Mouse (Mus musculus): Measurements from ENCODE around the gene Jmjd7. TPM values are rescaled to one million over a fixed set of nuclear protein-coding genes. Genes with fewer than 3 reads are reported as not detected.

The Jmjd7 gene
- polyA plus RNA-seq, 1 experiment from 2014 or later, result 22.9 TPM

DNA sequence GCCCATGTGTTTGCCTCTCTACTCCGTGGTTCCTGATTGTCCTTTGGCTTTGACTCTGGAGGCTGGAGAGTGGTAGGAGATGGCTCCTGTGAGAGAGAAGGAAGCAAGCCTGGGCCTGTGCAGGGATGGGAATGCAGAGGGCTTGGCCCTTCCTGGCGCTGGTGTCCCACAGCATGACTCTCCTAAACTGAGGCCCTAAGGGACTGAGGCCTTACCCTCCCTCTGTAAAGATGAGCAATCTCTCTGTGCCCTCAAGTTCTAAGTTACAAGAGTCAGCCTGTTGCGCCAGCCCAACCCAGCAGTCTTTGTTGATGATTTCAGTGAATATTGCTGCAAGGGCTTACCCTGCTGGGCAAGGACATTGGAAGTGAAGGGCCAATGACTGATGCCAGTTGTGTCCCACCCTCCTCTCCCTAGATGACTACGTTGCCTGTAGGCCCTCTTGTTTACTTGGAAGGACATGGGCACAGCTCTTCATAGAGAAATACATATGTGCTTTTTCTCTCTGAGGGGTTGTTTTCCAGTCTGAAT is 19.5 kb upstream of the Jmjd7 start:
- Histone ChIP-seq H3K9ac (ENCODE audit: low read length) (no peak overlapping the region), H3K27ac (ENCODE audit: low read length) (no peak overlapping the region), H3K4me2 (ENCODE audit: low read depth, low read length) (no peak overlapping the region), H3K4me3 (ENCODE audit: low read length) (no peak overlapping the region), H3K9me3 (ENCODE audit: control insufficient read depth, low read length) (no peaks in the 10 kb centered on the region), H3K4me1 (replicated peaks; ENCODE audit: control insufficient read depth, insufficient read depth, low read length) (no peaks in the 10 kb centered on the region), H3K27me3 (ENCODE audit: control insufficient read depth, insufficient read depth, low read depth, low read length) (no peaks in the 10 kb centered on the region), H3K36me3 (ENCODE audit: control insufficient read depth, insufficient read depth, low read length) (no peaks in the 10 kb centered on the region)
- 71% methylated on average over 4 of the region's 4 CpGs for WGBS
- no peak for ATAC-seq (ENCODE audit: low read depth)

DNA sequence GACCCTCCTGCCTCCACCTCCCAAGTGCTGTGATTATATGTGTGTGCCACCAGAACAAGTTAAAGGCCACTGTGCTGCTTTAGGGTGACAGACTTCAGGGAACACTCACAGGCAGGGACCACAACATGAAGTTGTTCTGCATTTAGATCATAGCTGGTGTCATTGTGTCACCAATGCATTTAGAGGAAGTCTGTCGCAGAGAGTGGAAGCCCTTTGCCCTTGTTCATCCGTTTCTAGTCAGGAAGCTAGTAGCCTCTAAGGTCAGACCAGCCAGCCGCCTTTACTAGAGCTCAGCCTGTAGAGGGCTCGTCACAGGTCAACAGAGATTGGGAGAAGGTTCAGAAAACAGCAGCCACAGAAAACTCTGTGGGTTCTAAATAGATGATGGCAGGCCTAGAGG is 18.6 kb upstream of the Jmjd7 start:
- no peak overlapping the region for H3K27ac ChIP-seq (ENCODE audit: low read length)
- no peaks in the 10 kb centered on the region for H3K27me3 ChIP-seq (ENCODE audit: control insufficient read depth, insufficient read depth, low read depth, low read length)
- ATAC-seq (ENCODE audit: low read depth), result no peak
- no peak overlapping the region for H3K9ac ChIP-seq (ENCODE audit: low read length)
- no peaks in the 10 kb centered on the region for H3K36me3 ChIP-seq (ENCODE audit: control insufficient read depth, insufficient read depth, low read length)
- no peaks in the 10 kb centered on the region for H3K9me3 ChIP-seq (ENCODE audit: control insufficient read depth, low read length)
- H3K4me2 ChIP-seq (ENCODE audit: low read depth, low read length), result no peak overlapping the region
- H3K4me3 ChIP-seq (ENCODE audit: low read length), result no peak overlapping the region
- 41% methylated on average over 4 of the region's 4 CpGs for WGBS
- no peaks in the 10 kb centered on the region for H3K4me1 ChIP-seq (replicated peaks; ENCODE audit: control insufficient read depth, insufficient read depth, low read length)

DNA sequence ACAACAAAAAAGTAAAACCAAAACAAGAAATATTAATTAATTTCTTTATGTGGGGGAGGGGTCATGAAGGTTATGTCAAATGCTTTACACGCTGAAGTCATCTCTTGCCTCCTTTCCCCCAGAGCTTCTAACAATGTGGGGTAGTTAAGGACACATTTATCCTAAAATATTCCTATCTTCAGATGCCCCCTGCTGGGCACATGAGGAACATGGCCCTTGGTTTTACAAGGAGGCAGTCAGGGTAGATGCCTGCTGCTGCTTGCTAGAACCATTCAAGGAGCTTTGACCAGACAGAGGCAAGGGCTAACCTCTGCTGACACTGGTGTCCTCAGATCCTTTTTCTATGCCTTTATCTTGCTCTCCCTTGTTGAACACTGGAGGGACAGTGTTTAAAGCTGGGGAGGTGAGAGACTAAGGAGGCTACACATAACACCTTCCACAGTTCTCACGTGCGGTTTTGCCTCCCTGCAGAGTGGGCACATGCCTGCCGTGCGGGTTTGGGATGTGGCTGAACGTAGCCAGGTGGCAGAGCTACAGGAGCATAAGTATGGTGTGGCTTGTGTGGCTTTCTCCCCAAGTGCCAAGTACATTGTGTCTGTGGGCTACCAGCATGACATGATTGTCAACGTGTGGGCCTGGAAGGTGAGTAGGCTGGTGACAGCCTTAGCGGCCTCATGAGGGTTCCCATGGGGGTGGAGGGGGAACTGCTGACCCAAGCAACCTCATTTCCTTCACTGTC is 15.7 kb upstream of the Jmjd7 start:
- H3K9ac ChIP-seq (ENCODE audit: low read length), result no peak overlapping the region
- H3K4me2 ChIP-seq (ENCODE audit: low read depth, low read length), result no peak overlapping the region
- no peak for ATAC-seq (ENCODE audit: low read depth)

DNA sequence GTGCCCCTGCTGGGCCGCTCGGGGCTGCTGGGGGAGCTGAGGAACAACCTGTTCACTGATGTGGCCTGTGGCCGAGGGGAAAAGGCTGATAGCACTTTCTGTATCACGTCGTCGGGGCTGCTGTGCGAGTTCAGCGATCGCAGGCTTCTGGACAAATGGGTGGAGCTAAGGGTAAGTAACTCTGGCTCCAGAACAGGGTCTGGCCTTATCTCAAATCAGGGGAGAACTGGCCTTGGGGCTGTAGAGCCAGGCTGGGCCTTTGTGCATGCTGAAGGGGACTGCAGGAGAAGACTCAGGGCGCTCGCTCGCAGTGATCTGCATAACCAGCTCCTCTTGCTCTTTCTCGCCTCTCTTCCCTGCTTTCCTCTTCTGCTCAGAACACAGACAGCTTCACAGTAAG is 14.4 kb upstream of the Jmjd7 start:
- Histone ChIP-seq H3K4me1 (replicated peaks; ENCODE audit: control insufficient read depth, insufficient read depth, low read length) (no peaks in the 10 kb centered on the region), H3K36me3 (ENCODE audit: control insufficient read depth, insufficient read depth, low read length) (peaks cover 4% of the 10 kb centered on the region; the same call in 1 of the 2 replicates), H3K27ac (ENCODE audit: low read length) (no peak overlapping the region), H3K9ac (ENCODE audit: low read length) (no peak overlapping the region), H3K9me3 (ENCODE audit: control insufficient read depth, low read length) (no peaks in the 10 kb centered on the region), H3K4me2 (ENCODE audit: low read depth, low read length) (no peak overlapping the region), H3K27me3 (ENCODE audit: control insufficient read depth, insufficient read depth, low read depth, low read length) (no peaks in the 10 kb centered on the region), H3K4me3 (ENCODE audit: low read length) (no peak overlapping the region)
- WGBS, result 78% methylated on average over 13 of the region's 13 CpGs
- ATAC-seq (ENCODE audit: low read depth), result no peak

More for the DNA sequence above, 15.7 kb upstream of the Jmjd7 start:
- no peaks in the 10 kb centered on the region for H3K27me3 ChIP-seq (ENCODE audit: control insufficient read depth, insufficient read depth, low read depth, low read length)
- H3K36me3 ChIP-seq (ENCODE audit: control insufficient read depth, insufficient read depth, low read length), result no peaks in the 10 kb centered on the region
- no peaks in the 10 kb centered on the region for H3K4me1 ChIP-seq (replicated peaks; ENCODE audit: control insufficient read depth, insufficient read depth, low read length)
- 72% methylated on average over 8 of the region's 8 CpGs for WGBS
- no peaks in the 10 kb centered on the region for H3K9me3 ChIP-seq (ENCODE audit: control insufficient read depth, low read length)
- no peak overlapping the region for H3K27ac ChIP-seq (ENCODE audit: low read length)
- H3K4me3 ChIP-seq (ENCODE audit: low read length), result no peak overlapping the region

DNA sequence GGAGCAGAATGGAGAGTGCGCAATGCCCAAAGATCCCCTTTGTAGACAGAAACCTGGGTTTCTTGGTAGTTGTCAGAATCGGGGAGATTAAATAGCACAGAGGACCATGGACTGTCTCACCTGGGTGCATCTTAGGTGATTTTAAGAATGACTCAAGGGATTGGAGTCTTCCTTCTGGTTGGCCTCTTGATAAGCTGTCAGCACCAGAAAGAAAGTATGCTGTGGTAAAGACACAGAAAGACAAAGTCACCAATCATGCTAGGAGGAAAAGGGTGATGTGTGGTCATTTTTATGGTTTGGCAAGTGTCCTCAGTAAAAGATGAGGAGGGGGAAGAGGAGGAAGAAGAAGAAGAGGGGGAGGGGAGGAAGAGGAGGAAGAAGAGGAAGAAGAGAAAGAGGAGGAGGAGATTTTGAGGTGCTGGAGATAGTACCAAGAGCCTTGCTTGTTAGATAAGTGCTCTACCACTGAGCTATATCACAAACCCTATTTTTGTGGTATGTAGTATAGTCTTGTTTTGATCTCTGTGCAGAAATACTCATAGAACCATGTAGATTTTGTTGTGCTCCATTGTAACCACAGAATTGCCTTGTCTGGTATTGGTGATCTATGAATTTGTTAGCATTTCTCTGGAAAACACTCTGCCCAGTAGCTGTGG is 13.3 kb upstream of the Jmjd7 start:
- no peak for ATAC-seq (ENCODE audit: low read depth)
- no peak overlapping the region for H3K9ac ChIP-seq (ENCODE audit: low read length)
- 93% methylated on average over 2 of the region's 2 CpGs for WGBS
- no peak overlapping the region for H3K27ac ChIP-seq (ENCODE audit: low read length)
- H3K9me3 ChIP-seq (ENCODE audit: control insufficient read depth, low read length), result no peaks in the 10 kb centered on the region
- H3K4me3 ChIP-seq (ENCODE audit: low read length), result no peak overlapping the region
- H3K27me3 ChIP-seq (ENCODE audit: control insufficient read depth, insufficient read depth, low read depth, low read length), result no peaks in the 10 kb centered on the region
- no peaks in the 10 kb centered on the region for H3K4me1 ChIP-seq (replicated peaks; ENCODE audit: control insufficient read depth, insufficient read depth, low read length)
- H3K4me2 ChIP-seq (ENCODE audit: low read depth, low read length), result no peak overlapping the region
- H3K36me3 ChIP-seq (ENCODE audit: control insufficient read depth, insufficient read depth, low read length), result peaks cover 7% of the 10 kb centered on the region; the same call in 1 of the 2 replicates

DNA sequence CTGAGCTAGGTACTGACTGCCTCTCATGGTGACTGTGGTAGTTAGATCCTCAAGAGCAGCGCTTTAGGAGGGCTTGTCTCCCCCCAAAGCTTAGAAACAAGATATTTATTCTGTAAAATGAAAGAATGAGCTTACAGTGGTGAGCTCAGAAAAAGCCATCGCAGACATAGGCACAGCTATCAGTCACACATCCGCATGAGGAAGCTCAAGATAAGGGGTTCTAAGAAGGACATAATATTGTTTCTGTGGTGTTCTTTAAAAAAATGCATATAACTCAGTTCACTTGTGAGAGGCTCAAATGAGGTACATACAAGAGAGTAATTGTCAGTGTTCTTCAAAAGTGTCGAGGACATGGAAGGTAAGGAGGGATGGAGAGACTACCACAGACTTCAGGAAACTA is 11.4 kb upstream of the Jmjd7 start:
- no peak overlapping the region for H3K4me2 ChIP-seq (ENCODE audit: low read depth, low read length)
- ATAC-seq (ENCODE audit: low read depth), result no peak
- no peaks in the 10 kb centered on the region for H3K4me1 ChIP-seq (replicated peaks; ENCODE audit: control insufficient read depth, insufficient read depth, low read length)
- peaks cover 19% of the 10 kb centered on the region for H3K36me3 ChIP-seq (ENCODE audit: control insufficient read depth, insufficient read depth, low read length)
- H3K9me3 ChIP-seq (ENCODE audit: control insufficient read depth, low read length), result no peaks in the 10 kb centered on the region
- WGBS, result 89% methylated on average over 4 of the region's 4 CpGs
- H3K4me3 ChIP-seq (ENCODE audit: low read length), result no peak overlapping the region
- no peak overlapping the region for H3K27ac ChIP-seq (ENCODE audit: low read length)
- no peaks in the 10 kb centered on the region for H3K27me3 ChIP-seq (ENCODE audit: control insufficient read depth, insufficient read depth, low read depth, low read length)
- no peak overlapping the region for H3K9ac ChIP-seq (ENCODE audit: low read length)

DNA sequence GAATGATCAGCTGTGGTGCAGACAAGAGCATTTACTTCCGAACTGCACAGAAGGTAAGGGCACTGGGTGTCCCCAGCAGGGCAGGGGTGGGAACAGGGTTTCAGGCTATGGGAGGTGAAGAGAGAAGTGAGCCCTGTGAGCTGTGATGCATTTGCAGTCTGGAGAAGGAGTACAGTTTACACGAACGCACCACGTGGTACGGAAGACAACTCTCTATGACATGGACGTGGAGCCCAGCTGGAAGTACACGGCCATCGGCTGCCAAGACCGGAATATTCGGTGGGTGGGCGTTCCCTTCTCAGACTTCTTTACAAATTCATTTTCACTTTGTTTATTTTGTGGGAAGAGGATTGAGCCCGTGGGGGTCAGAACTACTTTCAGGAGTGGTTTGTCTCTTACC is 9.7 kb upstream of the Jmjd7 start:
- H3K4me2 ChIP-seq (ENCODE audit: low read depth, low read length), result no peak overlapping the region
- H3K9ac ChIP-seq (ENCODE audit: low read length), result no peak overlapping the region
- H3K27me3 ChIP-seq (ENCODE audit: control insufficient read depth, insufficient read depth, low read depth, low read length), result no peaks in the 10 kb centered on the region
- no peak overlapping the region for H3K27ac ChIP-seq (ENCODE audit: low read length)
- 58% methylated on average over 12 of the region's 12 CpGs for WGBS
- no peaks in the 10 kb centered on the region for H3K9me3 ChIP-seq (ENCODE audit: control insufficient read depth, low read length)
- H3K4me3 ChIP-seq (ENCODE audit: low read length), result no peak overlapping the region
- peaks cover 35% of the 10 kb centered on the region for H3K36me3 ChIP-seq (ENCODE audit: control insufficient read depth, insufficient read depth, low read length)
- H3K4me1 ChIP-seq (replicated peaks; ENCODE audit: control insufficient read depth, insufficient read depth, low read length), result no peaks in the 10 kb centered on the region
- ATAC-seq (ENCODE audit: low read depth), result peak; percentile 76

DNA sequence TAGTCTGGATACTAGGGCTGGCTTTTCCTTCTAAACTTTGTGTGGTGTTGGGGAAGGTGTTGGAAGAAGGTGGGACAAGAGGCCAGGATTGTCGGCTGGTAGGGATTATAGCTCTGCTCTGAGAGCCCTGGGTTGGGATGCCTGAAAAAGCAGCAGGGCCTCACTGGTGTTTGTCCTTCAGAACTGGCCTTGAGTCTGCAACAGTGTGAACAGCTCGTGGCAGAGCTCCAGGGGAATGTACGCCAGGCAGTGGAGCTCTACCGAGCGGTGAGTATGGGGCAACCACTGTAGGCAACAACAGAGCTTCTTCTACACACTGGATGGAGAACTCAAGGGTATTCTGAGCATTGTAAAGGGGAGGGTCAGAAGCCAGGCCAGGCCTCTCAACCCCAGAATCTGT is 2.9 kb upstream of the Jmjd7 start:
- H3K4me3 ChIP-seq (ENCODE audit: low read length), result no peak overlapping the region
- no peak overlapping the region for H3K4me2 ChIP-seq (ENCODE audit: low read depth, low read length)
- ATAC-seq (ENCODE audit: low read depth), result no peak
- H3K9me3 ChIP-seq (ENCODE audit: control insufficient read depth, low read length), result no peaks in the 10 kb centered on the region
- no peak overlapping the region for H3K27ac ChIP-seq (ENCODE audit: low read length)
- H3K9ac ChIP-seq (ENCODE audit: low read length), result no peak overlapping the region
- H3K4me1 ChIP-seq (replicated peaks; ENCODE audit: control insufficient read depth, insufficient read depth, low read length), result peaks cover 12% of the 10 kb centered on the region
- 76% methylated on average over 5 of the region's 5 CpGs for WGBS
- H3K36me3 ChIP-seq (ENCODE audit: control insufficient read depth, insufficient read depth, low read length), result peaks cover 35% of the 10 kb centered on the region
- H3K27me3 ChIP-seq (ENCODE audit: control insufficient read depth, insufficient read depth, low read depth, low read length), result no peaks in the 10 kb centered on the region

DNA sequence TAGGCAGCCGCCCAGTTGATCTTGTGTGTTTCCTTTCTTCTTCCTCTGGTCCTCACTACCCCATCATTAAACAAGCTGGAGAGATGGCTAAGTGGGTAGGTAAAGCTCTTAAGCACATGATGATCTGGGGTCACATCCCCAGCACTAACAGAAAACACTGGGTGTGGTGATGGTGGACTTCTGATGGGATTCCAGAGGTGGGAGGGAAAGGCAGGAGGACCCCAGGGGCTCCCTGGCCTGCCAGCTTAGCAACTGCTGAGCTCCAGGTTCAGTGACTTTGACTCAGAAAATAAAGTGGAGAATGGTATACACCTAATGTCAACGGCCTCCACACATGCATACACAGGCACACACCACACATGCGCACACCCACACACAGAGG is 658 bp downstream of the Jmjd7 start:
- H3K4me1 ChIP-seq (replicated peaks; ENCODE audit: control insufficient read depth, insufficient read depth, low read length), result peaks cover 26% of the 10 kb centered on the region
- H3K36me3 ChIP-seq (ENCODE audit: control insufficient read depth, insufficient read depth, low read length), result peaks cover 7% of the 10 kb centered on the region
- H3K27ac ChIP-seq (ENCODE audit: low read length), result peak overlapping the region; percentile 93
- no peaks in the 10 kb centered on the region for H3K9me3 ChIP-seq (ENCODE audit: control insufficient read depth, low read length)
- H3K27me3 ChIP-seq (ENCODE audit: control insufficient read depth, insufficient read depth, low read depth, low read length), result no peaks in the 10 kb centered on the region
- peak overlapping the region; percentile 76 for H3K4me2 ChIP-seq (ENCODE audit: low read depth, low read length)
- peak; percentile 10; the same call in 1 of the 2 replicates for ATAC-seq (ENCODE audit: low read depth)
- H3K4me3 ChIP-seq (ENCODE audit: low read length), result peak overlapping the region; percentile 76
- H3K9ac ChIP-seq (ENCODE audit: low read length), result peak overlapping the region; percentile 87
- WGBS, result 32% methylated on average over 3 of the region's 3 CpGs

All from lung, embryonic 16.5 days (tissue).